Mouse (Mus musculus): ENCODE results near the gene Ppfia3. TPM values are rescaled to one million over a fixed set of nuclear protein-coding genes. Genes with fewer than 3 reads are reported as not detected.

Ppfia3 gene
- 3.5 TPM for polyA plus RNA-seq (2014; fragmentation: Illumina TruSeq; extraction: RNeasy Lipid Tissue Mini Kit (QIAGEN cat#74804); ENCODE audit: low read depth, low replicate concordance)

GRCm38 (mm10) chr7:45366652-45367019, at the start of gene Ppfia3:
TSS of gene Ppfia3 (minus strand) at chr7:45367019.

DNA sequence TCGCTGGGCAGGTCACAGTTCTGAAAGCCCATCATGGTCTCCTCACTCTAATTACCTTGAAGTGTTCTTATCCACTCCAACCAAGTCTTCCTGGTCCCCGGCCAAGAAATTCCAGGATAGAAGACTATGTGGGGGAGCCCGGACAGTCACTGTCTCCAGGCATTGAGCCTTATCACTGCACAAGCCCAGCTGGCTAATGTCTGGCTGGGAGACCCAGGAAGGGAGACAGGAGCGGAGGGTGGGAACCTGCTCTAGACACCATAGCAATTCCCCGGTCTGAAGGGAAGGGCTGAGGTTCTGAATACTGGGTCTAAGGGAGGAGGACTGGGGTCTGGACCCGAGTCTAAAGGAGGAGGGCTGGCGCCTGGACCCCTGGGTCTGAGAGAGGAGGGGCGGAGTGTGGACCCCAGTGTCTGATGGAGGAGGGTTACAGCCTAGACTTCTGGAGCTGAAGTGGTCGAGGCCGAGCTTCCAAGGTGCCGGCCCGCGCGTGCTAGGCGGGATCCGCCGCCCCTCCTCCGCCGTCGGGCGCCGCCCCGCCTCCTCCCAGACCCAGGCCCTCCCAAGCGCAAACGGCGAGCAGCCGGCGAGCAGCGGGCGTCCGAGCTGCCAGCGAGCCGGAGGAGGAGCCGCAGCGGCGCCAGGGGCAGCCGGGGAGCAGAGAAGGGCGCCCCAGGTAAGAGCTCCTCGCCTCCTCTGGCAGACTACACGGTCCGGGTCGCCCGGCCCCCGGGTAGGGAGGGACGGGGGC, 46.5 kb upstream of the Ppfia3 start, which contains the start of gene Ntf5:
Gene Ntf5 (plus strand): TSS at position 583 of the 751 bp plus-strand sequence.

DNA sequence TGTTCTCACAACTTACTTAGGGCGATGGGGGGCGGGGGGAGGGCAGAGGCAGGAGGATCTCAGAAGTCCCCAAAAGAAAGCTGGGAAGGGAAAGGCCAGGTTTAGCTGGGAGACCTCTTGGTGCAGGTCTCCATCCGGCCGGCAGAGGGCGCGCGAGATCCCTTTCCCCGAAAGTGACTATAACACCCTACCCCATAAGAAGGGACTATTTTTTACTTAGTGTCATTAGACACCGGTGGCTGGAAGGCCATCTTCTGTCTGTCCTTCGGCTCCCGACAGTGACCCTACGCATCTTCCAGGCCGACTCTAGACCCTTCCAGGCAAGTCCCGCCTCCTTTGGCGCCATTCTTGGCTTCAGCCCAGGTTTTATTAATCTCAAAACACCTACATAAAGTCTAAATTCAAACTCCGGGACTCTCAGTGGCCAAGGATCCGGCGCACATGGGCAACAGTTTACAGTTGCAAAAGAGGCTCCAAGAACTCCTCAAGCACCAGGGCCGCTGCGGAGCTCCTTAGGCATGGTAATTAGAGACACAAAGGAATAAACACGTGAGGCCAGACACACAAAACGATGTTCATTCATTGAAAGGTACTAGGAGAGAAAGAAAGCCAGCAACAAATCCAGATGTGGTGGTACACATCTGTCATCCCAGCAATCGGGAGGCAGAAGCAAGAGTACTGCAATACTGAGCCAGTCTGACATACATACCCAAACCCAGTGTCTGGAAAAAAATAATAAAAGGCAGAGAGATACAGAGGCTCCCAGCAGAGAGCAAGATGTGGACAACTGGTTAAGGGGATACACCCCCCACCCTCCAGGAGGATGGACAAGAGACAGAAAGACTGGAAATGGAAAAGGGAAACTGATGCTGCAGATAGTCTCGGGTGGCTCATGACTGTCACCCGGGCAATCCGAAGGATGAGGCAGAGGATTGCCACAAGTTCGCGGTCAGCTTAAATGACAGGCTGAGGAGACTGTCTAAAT, 38.6 kb upstream of the Ppfia3 start, which contains the start of gene Kcna7:
Gene Kcna7 (plus strand): TSS at position 563 of the 985 bp plus-strand sequence.

GRCm38 (mm10) chr7:45395578-45396336, 28.9 kb upstream of the Ppfia3 start, which contains the start of gene Snrnp70:
TSS of gene Snrnp70 (minus strand) at chr7:45395742.

GRCm38 (mm10) chr7:45370475-45371311, 3.9 kb upstream of the Ppfia3 start, which contains the start of gene Lin7b:
TSS of gene Lin7b (minus strand) at chr7:45370583.

GRCm38 (mm10) chr7:45335056-45335455, 31.8 kb downstream of the Ppfia3 start, which contains the start of gene Hrc:
TSS of gene Hrc (plus strand) at chr7:45335290.

DNA sequence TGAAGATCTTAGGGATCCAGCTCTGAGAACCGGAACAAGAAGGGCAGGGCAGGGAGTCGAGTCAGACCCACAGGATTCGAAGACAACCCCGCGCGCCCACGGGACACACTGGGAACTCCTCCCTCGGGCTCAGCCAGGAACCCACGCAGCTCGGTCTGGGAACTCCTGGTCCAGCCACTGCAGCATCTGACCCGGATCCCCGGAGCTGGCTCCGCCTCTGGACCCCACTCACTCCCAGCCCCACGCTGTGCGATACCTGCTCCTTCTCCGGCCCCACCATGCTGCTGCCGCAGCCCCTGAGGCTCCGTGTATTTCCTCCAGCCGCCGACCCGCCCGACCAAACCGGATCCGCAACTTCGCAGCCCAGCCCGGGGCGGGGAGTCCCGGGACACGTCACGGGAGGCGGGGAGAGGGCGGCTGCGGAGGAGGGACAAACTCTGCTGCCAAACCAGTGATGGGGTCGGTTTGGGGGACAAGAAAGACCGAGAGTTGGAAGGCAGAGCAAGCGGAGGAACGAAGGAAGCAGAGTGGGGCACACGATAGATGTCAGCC, 33.3 kb downstream of the Ppfia3 start, which contains the start of gene Trpm4:
Gene Trpm4 (minus strand): TSS at position 350 of the 552 bp plus-strand sequence.

Other genes with a start within 250 kb of the Ppfia3 start
- 1,035 TPM for gene Rps11, start 242.6 kb downstream of the Ppfia3 start, polyA plus RNA-seq (2014; fragmentation: Illumina TruSeq; extraction: RNeasy Lipid Tissue Mini Kit (QIAGEN cat#74804); ENCODE audit: low read depth, low replicate concordance)
- 2,139 TPM for gene Rpl13a, start 238.3 kb downstream of the Ppfia3 start, polyA plus RNA-seq (2014; fragmentation: Illumina TruSeq; extraction: RNeasy Lipid Tissue Mini Kit (QIAGEN cat#74804); ENCODE audit: low read depth, low replicate concordance)
- not detected for gene Gm45713, start 230.8 kb downstream of the Ppfia3 start, polyA plus RNA-seq (2014; fragmentation: Illumina TruSeq; extraction: RNeasy Lipid Tissue Mini Kit (QIAGEN cat#74804); ENCODE audit: low read depth, low replicate concordance)
- gene Flt3l, start 230.6 kb downstream of the Ppfia3 start, polyA plus RNA-seq (2014; fragmentation: Illumina TruSeq; extraction: RNeasy Lipid Tissue Mini Kit (QIAGEN cat#74804); ENCODE audit: low read depth, low replicate concordance): 23.0 TPM
- 44.6 TPM for gene Pih1d1, start 212.7 kb downstream of the Ppfia3 start, polyA plus RNA-seq (2014; fragmentation: Illumina TruSeq; extraction: RNeasy Lipid Tissue Mini Kit (QIAGEN cat#74804); ENCODE audit: low read depth, low replicate concordance)
- gene Aldh16a1, start 212.4 kb downstream of the Ppfia3 start, polyA plus RNA-seq (2014; fragmentation: Illumina TruSeq; extraction: RNeasy Lipid Tissue Mini Kit (QIAGEN cat#74804); ENCODE audit: low read depth, low replicate concordance): 22.5 TPM
- gene Slc17a7, start 203.1 kb downstream of the Ppfia3 start, polyA plus RNA-seq (2014; fragmentation: Illumina TruSeq; extraction: RNeasy Lipid Tissue Mini Kit (QIAGEN cat#74804); ENCODE audit: low read depth, low replicate concordance): 0.97 TPM
- gene Gfy, start 187.4 kb downstream of the Ppfia3 start, polyA plus RNA-seq (2014; fragmentation: Illumina TruSeq; extraction: RNeasy Lipid Tissue Mini Kit (QIAGEN cat#74804); ENCODE audit: low read depth, low replicate concordance): not detected
- gene Pth2, start 186.0 kb downstream of the Ppfia3 start, polyA plus RNA-seq (2014; fragmentation: Illumina TruSeq; extraction: RNeasy Lipid Tissue Mini Kit (QIAGEN cat#74804); ENCODE audit: low read depth, low replicate concordance): not detected
- 1.5 TPM for gene Ccdc155, start 162.1 kb downstream of the Ppfia3 start, polyA plus RNA-seq (2014; fragmentation: Illumina TruSeq; extraction: RNeasy Lipid Tissue Mini Kit (QIAGEN cat#74804); ENCODE audit: low read depth, low replicate concordance)
- 37.0 TPM for gene Dkkl1, start 154.9 kb downstream of the Ppfia3 start, polyA plus RNA-seq (2014; fragmentation: Illumina TruSeq; extraction: RNeasy Lipid Tissue Mini Kit (QIAGEN cat#74804); ENCODE audit: low read depth, low replicate concordance)
- 17.0 TPM for gene Tead2, start 151.3 kb downstream of the Ppfia3 start, polyA plus RNA-seq (2014; fragmentation: Illumina TruSeq; extraction: RNeasy Lipid Tissue Mini Kit (QIAGEN cat#74804); ENCODE audit: low read depth, low replicate concordance)
- 13.6 TPM for gene Cd37, start 127.9 kb downstream of the Ppfia3 start, polyA plus RNA-seq (2014; fragmentation: Illumina TruSeq; extraction: RNeasy Lipid Tissue Mini Kit (QIAGEN cat#74804); ENCODE audit: low read depth, low replicate concordance)
- 1.4 TPM for gene Slc6a16, start 125.9 kb downstream of the Ppfia3 start, polyA plus RNA-seq (2014; fragmentation: Illumina TruSeq; extraction: RNeasy Lipid Tissue Mini Kit (QIAGEN cat#74804); ENCODE audit: low read depth, low replicate concordance)
- 9.4 TPM for gene Slc6a21, start 89.5 kb downstream of the Ppfia3 start, polyA plus RNA-seq (2014; fragmentation: Illumina TruSeq; extraction: RNeasy Lipid Tissue Mini Kit (QIAGEN cat#74804); ENCODE audit: low read depth, low replicate concordance)
- gene Trpm4, start 33.2 kb downstream of the Ppfia3 start, polyA plus RNA-seq (2014; fragmentation: Illumina TruSeq; extraction: RNeasy Lipid Tissue Mini Kit (QIAGEN cat#74804); ENCODE audit: low read depth, low replicate concordance): 41.0 TPM
- 0.65 TPM for gene Hrc, start 31.7 kb downstream of the Ppfia3 start, polyA plus RNA-seq (2014; fragmentation: Illumina TruSeq; extraction: RNeasy Lipid Tissue Mini Kit (QIAGEN cat#74804); ENCODE audit: low read depth, low replicate concordance)
- 5.1 TPM for gene Lin7b, start 3.6 kb upstream of the Ppfia3 start, polyA plus RNA-seq (2014; fragmentation: Illumina TruSeq; extraction: RNeasy Lipid Tissue Mini Kit (QIAGEN cat#74804); ENCODE audit: low read depth, low replicate concordance)
- 288 TPM for gene Snrnp70, start 28.7 kb upstream of the Ppfia3 start, polyA plus RNA-seq (2014; fragmentation: Illumina TruSeq; extraction: RNeasy Lipid Tissue Mini Kit (QIAGEN cat#74804); ENCODE audit: low read depth, low replicate concordance)
- not detected for gene Kcna7, start 38.6 kb upstream of the Ppfia3 start, polyA plus RNA-seq (2014; fragmentation: Illumina TruSeq; extraction: RNeasy Lipid Tissue Mini Kit (QIAGEN cat#74804); ENCODE audit: low read depth, low replicate concordance)
- gene Ntf5, start 46.7 kb upstream of the Ppfia3 start, polyA plus RNA-seq (2014; fragmentation: Illumina TruSeq; extraction: RNeasy Lipid Tissue Mini Kit (QIAGEN cat#74804); ENCODE audit: low read depth, low replicate concordance): 2.6 TPM
- 1.4 TPM for gene Lhb, start 53.8 kb upstream of the Ppfia3 start, polyA plus RNA-seq (2014; fragmentation: Illumina TruSeq; extraction: RNeasy Lipid Tissue Mini Kit (QIAGEN cat#74804); ENCODE audit: low read depth, low replicate concordance)
- 41.6 TPM for gene Gys1, start 67.8 kb upstream of the Ppfia3 start, polyA plus RNA-seq (2014; fragmentation: Illumina TruSeq; extraction: RNeasy Lipid Tissue Mini Kit (QIAGEN cat#74804); ENCODE audit: low read depth, low replicate concordance)
- gene Ruvbl2, start 71.1 kb upstream of the Ppfia3 start, polyA plus RNA-seq (2014; fragmentation: Illumina TruSeq; extraction: RNeasy Lipid Tissue Mini Kit (QIAGEN cat#74804); ENCODE audit: low read depth, low replicate concordance): 33.5 TPM
- gene Ftl1, start 92.9 kb upstream of the Ppfia3 start, polyA plus RNA-seq (2014; fragmentation: Illumina TruSeq; extraction: RNeasy Lipid Tissue Mini Kit (QIAGEN cat#74804); ENCODE audit: low read depth, low replicate concordance): 2,850 TPM
- 61.4 TPM for gene Bax, start 99.9 kb upstream of the Ppfia3 start, polyA plus RNA-seq (2014; fragmentation: Illumina TruSeq; extraction: RNeasy Lipid Tissue Mini Kit (QIAGEN cat#74804); ENCODE audit: low read depth, low replicate concordance)
- gene Tulp2, start 114.9 kb upstream of the Ppfia3 start, polyA plus RNA-seq (2014; fragmentation: Illumina TruSeq; extraction: RNeasy Lipid Tissue Mini Kit (QIAGEN cat#74804); ENCODE audit: low read depth, low replicate concordance): 11.4 TPM
- gene Gm45808, start 119.8 kb upstream of the Ppfia3 start, polyA plus RNA-seq (2014; fragmentation: Illumina TruSeq; extraction: RNeasy Lipid Tissue Mini Kit (QIAGEN cat#74804); ENCODE audit: low read depth, low replicate concordance): 4.7 TPM
- gene Dhdh, start 121.8 kb upstream of the Ppfia3 start, polyA plus RNA-seq (2014; fragmentation: Illumina TruSeq; extraction: RNeasy Lipid Tissue Mini Kit (QIAGEN cat#74804); ENCODE audit: low read depth, low replicate concordance): 23.6 TPM
- gene Nucb1, start 143.4 kb upstream of the Ppfia3 start, polyA plus RNA-seq (2014; fragmentation: Illumina TruSeq; extraction: RNeasy Lipid Tissue Mini Kit (QIAGEN cat#74804); ENCODE audit: low read depth, low replicate concordance): 558 TPM
- gene Ppp1r15a, start 159.2 kb upstream of the Ppfia3 start, polyA plus RNA-seq (2014; fragmentation: Illumina TruSeq; extraction: RNeasy Lipid Tissue Mini Kit (QIAGEN cat#74804); ENCODE audit: low read depth, low replicate concordance): 23.3 TPM
- gene Plekha4, start 159.3 kb upstream of the Ppfia3 start, polyA plus RNA-seq (2014; fragmentation: Illumina TruSeq; extraction: RNeasy Lipid Tissue Mini Kit (QIAGEN cat#74804); ENCODE audit: low read depth, low replicate concordance): 12.8 TPM
- gene Hsd17b14, start 187.9 kb upstream of the Ppfia3 start, polyA plus RNA-seq (2014; fragmentation: Illumina TruSeq; extraction: RNeasy Lipid Tissue Mini Kit (QIAGEN cat#74804); ENCODE audit: low read depth, low replicate concordance): 1.0 TPM
- 110 TPM for gene Bcat2, start 203.1 kb upstream of the Ppfia3 start, polyA plus RNA-seq (2014; fragmentation: Illumina TruSeq; extraction: RNeasy Lipid Tissue Mini Kit (QIAGEN cat#74804); ENCODE audit: low read depth, low replicate concordance)
- 0.58 TPM for gene Fgf21, start 248.5 kb upstream of the Ppfia3 start, polyA plus RNA-seq (2014; fragmentation: Illumina TruSeq; extraction: RNeasy Lipid Tissue Mini Kit (QIAGEN cat#74804); ENCODE audit: low read depth, low replicate concordance)

Measured in adipose tissue, adult 10 weeks (tissue).